Mouse (Mus musculus) spleen, adult 2 months (tissue): ENCODE measurements around the gene Prodh2. TPM values are rescaled to one million over a fixed set of nuclear protein-coding genes. Genes with fewer than 3 reads are reported as not detected.

Experiments
- DNase-seq, 2 experiments: peaks; one replicate each; pipeline versions ENCODE4 v3.0.0 to v3.0.0-alpha.2; 2012 to 2021; ENCODE audit warnings: low spot score in 2 of 2, low read depth in 1 of 2
- H3K27ac ChIP-seq: fragments of 200-500 bp; 2 replicates; pipeline ENCODE4 v1.5.1; 2012; ENCODE audit warnings: low read length, inconsistent platforms; ENCODE audit not compliant: insufficient read depth
- H3K27me3 ChIP-seq: fragments of 200-500 bp; 2 replicates; pipeline ENCODE4 v1.6.1; 2012; ENCODE audit warnings: mild to moderate bottlenecking, moderate library complexity, low read length, inconsistent platforms; ENCODE audit not compliant: control insufficient read depth, insufficient read depth
- H3K36me3 ChIP-seq: fragments of 200-500 bp; 2 replicates; pipeline ENCODE4 v1.6.1; 2012; ENCODE audit warnings: mild to moderate bottlenecking, low read length, inconsistent platforms; ENCODE audit not compliant: control insufficient read depth, insufficient read depth
- H3K4me1 ChIP-seq: fragments of 200-500 bp; 2 replicates; pipeline ENCODE4 v1.6.1; 2011; ENCODE audit warnings: inconsistent platforms; ENCODE audit not compliant: control insufficient read depth, insufficient read depth, insufficient read length
- H3K4me3 ChIP-seq: fragments of 200-500 bp; 2 replicates; pipeline ENCODE4 v1.5.1; 2011; ENCODE audit warnings: mild to moderate bottlenecking, inconsistent platforms; ENCODE audit not compliant: insufficient read depth, insufficient read length; ENCODE audit errors: extremely low read depth
- CTCF ChIP-seq: fragments of 200-500 bp; IDR thresholded peaks from 2 replicates; pipeline ENCODE4 v1.5.1; 2011; ENCODE audit warnings: mild to moderate bottlenecking, inconsistent platforms; ENCODE audit not compliant: insufficient read depth, insufficient read length, insufficient replicate concordance; ENCODE audit errors: extremely low read depth
- POLR2A ChIP-seq: fragments of 200-500 bp; IDR thresholded peaks from 2 replicates; pipeline ENCODE4 v1.6.1; 2011; ENCODE audit warnings: low read depth, low read length, inconsistent platforms
- WGBS: fragments of 180-500 bp; shearing (Covaris S2); methylation state at CpG from one replicate; pipeline ENCODE4 v1.1.7; 2018; 5-methylcytosine and 5-hydroxymethylcytosine counted together
- polyA plus RNA-seq: library from polyadenylated mRNA; depleted of rRNA; stranded (reverse); fragments of >200 nt; gene quantifications from 2 replicates; pipeline ENCODE4 v1.2.3, GENCODE M21; 2012; rRNA removed

Gene Prodh2
- polyA plus RNA-seq, result 0.04 TPM in 1 of 2 replicates, not detected in the other

- Histone ChIP-seq H3K4me1 (no peaks in the 10 kb centered on the region), H3K36me3 (no peaks in the 10 kb centered on the region), H3K4me3 (no peak within 1 kb of the TSS), H3K27ac (no peak within 1 kb of the TSS), H3K27me3 (no peaks in the 10 kb centered on the region)
- no peak for DNase-seq
- 60% methylated on average over 11 of the region's 11 CpGs for WGBS
- TF ChIP-seq POLR2A (no peak), CTCF (no peak)
Observed at GRCm38 (mm10) chr7:30493401-30493931, at the start of gene Prodh2. Gene Prodh2 (plus strand): TSS chr7:30493622.

- DNase-seq, result no peak
- Histone ChIP-seq H3K4me3 (no peak overlapping the region), H3K36me3 (no peaks in the 10 kb centered on the region), H3K27ac (no peak overlapping the region), H3K27me3 (peaks cover 13% of the 10 kb centered on the region), H3K4me1 (peaks cover 6% of the 10 kb centered on the region)
- TF ChIP-seq POLR2A, result no peak
- no peak for TF ChIP-seq CTCF
- 22% methylated on average over 9 of the region's 9 CpGs for WGBS
Observed at GRCm38 (mm10) chr7:30443696-30444095, 49.7 kb upstream of the Prodh2 start.

- H3K4me1 ChIP-seq, result peaks cover 6% of the 10 kb centered on the region
- no peaks in the 10 kb centered on the region for H3K36me3 ChIP-seq
- 3% methylated on average over 38 of the region's 38 CpGs for WGBS
- TF ChIP-seq POLR2A, result no peak
- no peak for TF ChIP-seq CTCF
- peaks cover 13% of the 10 kb centered on the region for H3K27me3 ChIP-seq
- no peak overlapping the region for H3K27ac ChIP-seq
- DNase-seq, result no peak
- H3K4me3 ChIP-seq, result no peak overlapping the region
Observed at GRCm38 (mm10) chr7:30444154-30444970, 49.1 kb upstream of the Prodh2 start.

- no peak within 1 kb of the TSS for H3K27ac ChIP-seq
- TF ChIP-seq POLR2A (no peak), CTCF (no peak)
- peak in 1 of 2 experiments; percentile 33 for DNase-seq
- H3K27me3 ChIP-seq, result peaks cover 13% of the 10 kb centered on the region
- WGBS, result 3% methylated on average over 59 of the region's 72 CpGs
- H3K4me3 ChIP-seq, result peak within 1 kb of the TSS; percentile 48
- H3K4me1 ChIP-seq, result peaks cover 6% of the 10 kb centered on the region
- no peaks in the 10 kb centered on the region for H3K36me3 ChIP-seq
Observed at GRCm38 (mm10) chr7:30444971-30445751, 48.3 kb upstream of the Prodh2 start, which contains the start of gene Aplp1. Gene Aplp1 (minus strand): TSS chr7:30445535.

- no peak overlapping the region for H3K4me3 ChIP-seq
- TF ChIP-seq POLR2A (no peak), CTCF (no peak)
- no peaks in the 10 kb centered on the region for H3K36me3 ChIP-seq
- H3K4me1 ChIP-seq, result peaks cover 8% of the 10 kb centered on the region
- H3K27ac ChIP-seq, result no peak overlapping the region
- WGBS, result 75% methylated on average over 7 of the region's 7 CpGs
- peaks cover 9% of the 10 kb centered on the region; the same call in 1 of the 2 replicates for H3K27me3 ChIP-seq
- DNase-seq, result no peak
Observed at GRCm38 (mm10) chr7:30450241-30450640, 43.2 kb upstream of the Prodh2 start.

- Histone ChIP-seq H3K36me3 (no peaks in the 10 kb centered on the region), H3K27ac (no peak overlapping the region), H3K27me3 (peaks cover 20% of the 10 kb centered on the region), H3K4me1 (peaks cover 8% of the 10 kb centered on the region; the same call in 1 of the 2 replicates), H3K4me3 (no peak overlapping the region)
- DNase-seq, result no peak
- no peak for TF ChIP-seq POLR2A
- TF ChIP-seq CTCF, result no peak
- WGBS, result 12% methylated on average over 25 of the region's 25 CpGs
Observed at GRCm38 (mm10) chr7:30453327-30453726, 40.1 kb upstream of the Prodh2 start.
